Mouse (Mus musculus) kidney, adult 2 months (tissue): ENCODE results near the gene C130032M10Rik. TPM values are rescaled to one million over a fixed set of nuclear protein-coding genes. Genes with fewer than 3 reads are reported as not detected.
A peak's percentile ranks its signal among the peaks of the same experiment; 100 is the strongest.
"Not testable (repeated sequence)": the region's sequence is repeated elsewhere in the genome, so short reads cannot be mapped to it uniquely, and the experiment has no call there.

ENCODE experiments used
- DNase-seq: peaks from one replicate; pipeline ENCODE4 v3.0.0; 2021
- H3K27ac ChIP-seq: fragments of 200-500 bp; 2 replicates; pipeline ENCODE4 v1.5.1; 2012; ENCODE audit warnings: low read depth, low read length, control low read depth, inconsistent platforms; ENCODE audit not compliant: insufficient read depth
- H3K27me3 ChIP-seq: fragments of 200-500 bp; replicated peaks from 2 replicates; pipeline ENCODE4 v1.6.1; 2012; ENCODE audit warnings: mild to moderate bottlenecking, moderate library complexity, low read length, inconsistent platforms; ENCODE audit not compliant: control insufficient read depth, insufficient read depth
- H3K36me3 ChIP-seq: fragments of 200-500 bp; 2 replicates; pipeline ENCODE4 v1.6.1; 2012; ENCODE audit warnings: mild to moderate bottlenecking, moderate library complexity, low read length, inconsistent platforms; ENCODE audit not compliant: control insufficient read depth, insufficient read depth
- H3K4me1 ChIP-seq: fragments of 200-500 bp; 2 replicates; pipeline ENCODE4 v1.6.1; 2011; ENCODE audit warnings: low read length; ENCODE audit not compliant: control insufficient read depth, insufficient read depth
- H3K4me3 ChIP-seq: fragments of 200-500 bp; 2 replicates; pipeline ENCODE4 v1.5.1; 2011; ENCODE audit warnings: mild to moderate bottlenecking, low read depth, low read length, control low read depth; ENCODE audit not compliant: insufficient read depth
- CTCF ChIP-seq: fragments of 200-500 bp; conservative IDR thresholded peaks from 2 replicates; pipeline ENCODE4 v1.5.1; 2011; ENCODE audit warnings: low read depth, mild to moderate bottlenecking, control low read depth, low read length, moderate library complexity, mixed read lengths; ENCODE audit not compliant: insufficient read depth, insufficient read length
- POLR2A ChIP-seq: fragments of 200-500 bp; IDR thresholded peaks from one replicate; pipeline ENCODE4 v1.6.1; 2011; ENCODE audit warnings: low read depth, low read length, control low read depth
- WGBS: fragments of 180-500 bp; shearing (Covaris S2); methylation state at CpG from one replicate; pipeline ENCODE4 v1.1.7; 2018; 5-methylcytosine and 5-hydroxymethylcytosine counted together
- polyA plus RNA-seq: library from polyadenylated mRNA; depleted of rRNA; stranded (reverse); fragments of >200 nt; gene quantifications from 2 replicates; pipeline ENCODE4 v1.2.3, GENCODE M21; 2012

C130032M10Rik gene
- polyA plus RNA-seq, 1 experiment: not detected

DNA sequence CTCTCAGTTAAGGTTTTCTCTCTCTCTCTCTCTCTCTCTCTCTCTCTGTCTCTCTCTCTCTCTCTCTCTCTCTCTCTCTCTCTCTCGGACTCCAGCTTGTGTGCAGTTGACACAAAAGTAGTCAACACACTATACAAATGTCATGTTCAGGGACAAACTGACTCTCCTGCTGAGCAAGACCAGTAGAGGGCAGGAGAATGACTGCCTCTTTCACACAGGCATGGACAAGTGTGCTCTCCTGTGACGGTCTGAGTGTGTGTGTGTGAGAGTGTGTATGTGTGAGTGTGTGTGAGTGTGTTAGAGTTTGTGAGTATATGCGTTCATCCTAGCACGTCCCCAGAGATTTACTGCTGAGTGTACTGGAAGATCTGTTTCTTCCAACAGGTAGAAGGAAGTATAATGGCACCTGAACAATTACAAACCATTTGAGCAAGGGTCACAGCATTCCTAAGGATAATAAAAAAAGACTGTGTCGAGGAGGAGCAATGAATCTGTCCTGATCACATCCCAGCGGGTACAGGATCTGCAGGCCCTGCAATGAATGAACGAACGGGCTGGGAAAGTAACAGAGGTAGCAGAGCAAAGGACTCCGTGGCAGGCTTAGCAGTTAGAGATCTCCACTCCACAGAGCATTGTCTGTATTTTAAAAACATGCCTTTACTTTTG lies 3.4 kb downstream of the C130032M10Rik start:
- Histone ChIP-seq H3K36me3 (no peaks in the 10 kb centered on the region), H3K27me3 (no peaks in the 10 kb centered on the region), H3K27ac (no peak overlapping the region), H3K4me1 (no peaks in the 10 kb centered on the region), H3K4me3 (no peak overlapping the region)
- 57% methylated on average over 9 of the region's 9 CpGs for WGBS
- TF ChIP-seq CTCF: peak; percentile 47; the same call in 1 of the 2 replicates
- TF ChIP-seq POLR2A: no peak
- no peak for DNase-seq

GRCm38 (mm10) chr9:114520529-114520928 lies 5.0 kb downstream of the C130032M10Rik start:
- H3K4me3 ChIP-seq, DNase-seq, H3K27ac ChIP-seq, H3K36me3 ChIP-seq, H3K27me3 ChIP-seq, H3K4me1 ChIP-seq: not testable (repeated sequence)
- WGBS: 66% methylated on average over 4 of the region's 4 CpGs

DNA sequence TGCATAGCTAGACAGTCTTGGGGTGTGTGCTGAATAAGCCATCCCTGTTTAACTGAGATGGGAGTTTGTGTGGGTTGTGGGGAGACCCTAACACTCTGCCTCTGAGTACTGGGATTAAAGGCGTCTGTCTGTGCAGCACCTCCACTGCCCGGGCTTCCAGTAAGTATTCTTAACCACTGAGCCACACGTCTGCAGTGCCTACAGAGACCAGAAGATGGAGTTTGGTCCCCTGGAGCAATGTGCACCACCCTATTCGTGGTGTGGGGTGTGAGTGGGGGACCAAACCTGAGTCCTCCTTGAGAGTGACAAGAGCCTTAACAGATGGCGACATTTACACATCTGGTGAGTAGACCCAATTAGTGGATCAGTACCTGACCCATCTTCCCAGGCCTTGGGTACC lies 6.5 kb downstream of the C130032M10Rik start:
- 71% methylated on average over 5 of the region's 5 CpGs for WGBS
- TF ChIP-seq POLR2A (no peak), CTCF (0 out of 2 replicates have a peak, but pooled peaks have one; percentile 21)
- Histone ChIP-seq H3K27ac (no peak overlapping the region), H3K4me1 (no peaks in the 10 kb centered on the region), H3K36me3 (no peaks in the 10 kb centered on the region), H3K27me3 (no peaks in the 10 kb centered on the region), H3K4me3 (no peak overlapping the region)
- no peak for DNase-seq

GRCm38 (mm10) chr9:114522501-114522900 lies 7.0 kb downstream of the C130032M10Rik start:
- Histone ChIP-seq H3K27ac (no peak overlapping the region), H3K36me3 (no peaks in the 10 kb centered on the region), H3K4me3 (no peak overlapping the region), H3K4me1 (no peaks in the 10 kb centered on the region), H3K27me3 (no peaks in the 10 kb centered on the region)
- TF ChIP-seq POLR2A (no peak), CTCF (no peak)
- no peak for DNase-seq
- WGBS: 94% methylated on average over 9 of the region's 9 CpGs

DNA sequence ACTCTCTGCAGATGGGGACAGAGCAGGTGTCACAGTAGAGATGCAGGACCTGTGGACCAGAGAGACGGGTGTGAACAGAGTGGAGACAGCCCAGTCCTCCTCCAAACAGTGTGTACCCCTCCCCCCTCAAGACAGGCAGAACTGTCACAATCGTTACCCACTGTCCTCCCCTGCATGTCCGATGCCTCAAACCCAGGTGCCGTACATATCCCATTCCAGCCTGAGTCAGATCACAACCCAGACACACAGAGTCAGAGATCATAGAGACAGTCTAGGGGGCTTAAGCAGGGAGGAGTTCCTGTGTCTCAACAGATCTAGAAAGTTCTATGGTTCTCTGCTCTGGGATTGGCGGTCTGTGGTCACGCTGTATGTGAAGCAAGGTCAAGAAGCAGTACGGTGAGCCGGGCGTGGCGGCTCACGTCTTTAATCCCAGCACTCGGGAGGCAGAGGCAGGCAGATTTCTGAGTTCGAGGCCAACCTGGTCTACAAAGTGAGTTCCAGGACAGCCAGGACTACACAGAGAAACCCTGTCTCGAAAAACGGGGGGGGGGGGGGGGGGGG lies 9.7 kb downstream of the C130032M10Rik start:
- no peak for DNase-seq
- Histone ChIP-seq H3K27me3 (no peaks in the 10 kb centered on the region), H3K4me1 (no peaks in the 10 kb centered on the region), H3K36me3 (no peaks in the 10 kb centered on the region), H3K27ac (no peak overlapping the region), H3K4me3 (no peak overlapping the region)
- no peak for TF ChIP-seq POLR2A
- WGBS: 86% methylated on average over 14 of the region's 15 CpGs

DNA sequence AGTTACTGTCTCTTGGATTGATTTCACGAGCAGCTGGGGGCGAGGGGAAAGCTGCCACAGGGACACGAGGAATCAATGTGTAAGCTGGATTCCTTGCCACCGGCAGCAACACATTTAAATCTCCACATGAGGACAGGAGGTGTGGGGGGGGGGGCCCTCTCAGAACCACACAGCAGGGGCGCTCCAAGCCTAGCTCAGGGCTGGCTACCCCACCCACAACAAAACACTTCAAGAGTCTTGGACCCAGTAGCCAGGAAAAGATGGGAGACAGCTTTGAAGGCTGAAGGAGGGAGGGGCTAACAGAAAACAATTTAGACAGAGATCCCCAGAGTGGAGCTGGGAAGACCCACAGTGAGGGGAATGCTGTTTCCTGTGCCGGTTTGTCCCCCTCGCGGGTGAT lies 10.4 kb downstream of the C130032M10Rik start:
- Histone ChIP-seq H3K4me1 (no peaks in the 10 kb centered on the region), H3K27ac (no peak overlapping the region), H3K4me3 (no peak overlapping the region), H3K27me3 (no peaks in the 10 kb centered on the region), H3K36me3 (no peaks in the 10 kb centered on the region)
- TF ChIP-seq POLR2A: no peak
- TF ChIP-seq CTCF: no peak
- 44% methylated on average over 8 of the region's 8 CpGs for WGBS
- no peak for DNase-seq

GRCm38 (mm10) chr9:114526581-114526980 lies 11.1 kb downstream of the C130032M10Rik start:
- TF ChIP-seq POLR2A (no peak), CTCF (no peak)
- no peak overlapping the region for H3K27ac ChIP-seq
- no peak overlapping the region for H3K4me3 ChIP-seq
- H3K4me1 ChIP-seq: no peaks in the 10 kb centered on the region
- H3K27me3 ChIP-seq: no peaks in the 10 kb centered on the region; the same call in 1 of the 2 replicates
- no peaks in the 10 kb centered on the region for H3K36me3 ChIP-seq
- peak; percentile 14 for DNase-seq
- 58% methylated on average over 8 of the region's 8 CpGs for WGBS
